Mouse (Mus musculus) bone marrow, adult 2 months (tissue): ENCODE data around the gene Hoxa3.

ENCODE experiments used
- CTCF ChIP-seq: fragments of 200-500 bp; IDR thresholded peaks from 2 replicates; pipeline ENCODE4 v1.5.1; 2011; ENCODE audit warnings: low read length, control low read depth; ENCODE audit not compliant: control insufficient read depth, insufficient read depth
- POLR2A ChIP-seq: fragments of 200-500 bp; IDR thresholded peaks from 2 replicates; pipeline ENCODE4 v1.6.1; 2011; ENCODE audit warnings: low read depth, mild to moderate bottlenecking, control low read depth, low read length, borderline replicate concordance; ENCODE audit not compliant: control insufficient read depth

- TF ChIP-seq CTCF (no peak), POLR2A (no peak)
These were observed 4.9 kb upstream of the Hoxa3 start for GRCm38 (mm10) chr6:52217895-52218642.
